Mouse (Mus musculus) frontal cortex, postnatal 14 days (tissue): ENCODE data around the gene Arid3b.

Experiments used
- DNase-seq, 2 experiments: peaks; one replicate each; pipeline ENCODE4 v3.0.0; 2022; ENCODE audit warnings: low spot score in 2 of 2

The Arid3b gene

GRCm38 (mm10) chr9:57829812-57830557, 6.6 kb downstream of the Arid3b start:
- DNase-seq = no peak

DNA sequence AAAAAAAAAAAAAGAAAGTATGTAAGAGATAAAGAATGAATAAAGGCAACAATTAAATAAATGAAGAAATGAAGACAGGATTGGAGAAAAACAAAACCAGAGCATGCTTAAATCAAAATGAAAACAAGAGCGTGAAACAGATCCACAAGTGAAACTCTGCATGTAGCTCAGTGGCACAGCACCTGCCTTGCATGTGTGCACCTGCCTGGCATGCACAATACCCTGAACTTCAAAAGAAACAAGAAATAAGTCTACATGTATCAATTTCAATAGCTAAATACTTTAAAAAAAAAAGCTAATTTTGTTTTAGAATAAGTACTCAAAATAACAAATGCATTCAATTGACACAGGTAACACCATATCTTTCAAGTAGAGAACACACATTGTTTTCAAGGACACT, 13.2 kb downstream of the Arid3b start:
- no peak for DNase-seq

DNA sequence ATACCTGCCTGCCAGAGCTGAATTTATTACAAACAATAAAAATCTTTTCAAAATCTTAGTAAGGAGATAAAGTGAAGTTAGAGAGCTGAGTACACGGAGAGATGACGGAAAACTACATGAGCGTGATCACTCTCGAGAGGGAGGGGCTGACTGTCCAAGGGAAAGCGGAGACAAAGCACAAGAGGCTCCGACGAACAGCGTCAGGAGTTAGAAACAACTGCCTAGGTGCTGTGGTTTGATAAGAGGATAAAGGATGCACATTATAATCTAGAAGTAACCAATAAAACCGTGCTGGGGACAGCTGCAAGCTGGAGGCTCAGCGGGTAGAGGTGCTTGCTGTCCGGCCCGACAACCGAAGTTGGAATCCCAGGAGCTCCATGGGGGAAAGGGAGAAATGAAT, 13.8 kb downstream of the Arid3b start:
- DNase-seq = no peak

DNA sequence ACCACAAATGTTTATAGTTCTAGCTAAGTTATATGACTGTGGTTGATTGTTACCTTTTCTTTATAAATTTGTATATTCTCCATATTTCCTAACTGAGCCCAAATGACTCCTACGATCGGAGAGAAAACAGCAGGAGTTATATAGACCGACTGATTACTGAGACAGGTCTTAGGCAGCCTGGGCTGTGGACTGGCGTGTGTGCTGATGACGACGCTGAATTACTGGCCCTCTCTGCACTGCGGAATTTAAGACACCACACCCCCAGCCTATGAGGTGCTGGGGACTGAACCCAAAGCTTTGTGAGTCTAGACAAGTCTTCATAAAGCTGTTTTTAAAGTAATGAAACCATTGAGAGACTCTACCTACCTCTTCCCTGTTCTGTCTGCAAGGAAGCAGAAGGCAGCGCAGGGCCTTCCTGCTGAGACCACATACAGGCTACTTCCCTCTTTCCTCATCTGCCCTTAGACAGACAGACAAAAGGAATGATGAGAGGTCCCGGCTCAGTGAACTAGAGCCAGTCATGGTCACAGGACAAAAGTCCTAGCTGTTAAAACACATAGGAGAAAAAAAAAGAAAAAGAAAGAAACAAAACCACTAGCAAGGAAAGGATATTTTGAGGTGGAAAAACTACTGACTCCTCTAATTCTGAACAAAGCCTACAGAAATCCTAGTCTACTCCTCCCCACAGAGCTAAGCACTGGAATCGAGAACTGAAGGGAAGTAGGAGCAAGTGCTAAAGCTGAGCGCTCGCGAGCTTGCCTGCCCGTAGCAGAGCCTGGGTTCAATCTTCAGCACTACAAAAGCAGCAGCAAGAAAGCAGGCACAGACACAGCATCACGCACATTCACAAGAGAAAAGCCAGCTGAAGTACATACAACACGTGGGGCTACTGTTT, 16.2 kb downstream of the Arid3b start:
- DNase-seq = no peak

DNA sequence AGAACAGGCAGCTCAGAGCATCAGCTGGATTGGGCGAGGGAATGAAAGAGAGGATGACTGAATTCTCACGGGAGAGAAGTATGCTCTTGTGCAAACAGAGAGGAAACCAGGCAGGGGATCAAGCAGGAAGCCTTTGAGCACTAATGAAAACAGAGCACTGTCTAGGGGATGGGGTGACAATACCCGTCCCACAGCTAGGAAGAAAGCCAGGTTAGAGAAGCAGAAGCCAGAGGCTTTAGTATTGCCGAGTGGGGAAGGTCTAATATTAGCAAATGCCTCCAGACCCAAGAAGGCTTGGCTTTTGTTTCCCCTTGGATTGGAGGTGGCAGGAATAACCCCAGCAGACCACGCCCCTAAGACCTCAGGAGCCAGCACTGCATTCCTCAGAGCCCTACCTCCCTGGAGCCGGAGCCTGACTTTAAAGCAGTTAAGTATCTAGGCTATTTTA, 19.3 kb downstream of the Arid3b start:
- no peak for DNase-seq

GRCm38 (mm10) chr9:57814866-57815265, 21.7 kb downstream of the Arid3b start:
- no peak for DNase-seq

DNA sequence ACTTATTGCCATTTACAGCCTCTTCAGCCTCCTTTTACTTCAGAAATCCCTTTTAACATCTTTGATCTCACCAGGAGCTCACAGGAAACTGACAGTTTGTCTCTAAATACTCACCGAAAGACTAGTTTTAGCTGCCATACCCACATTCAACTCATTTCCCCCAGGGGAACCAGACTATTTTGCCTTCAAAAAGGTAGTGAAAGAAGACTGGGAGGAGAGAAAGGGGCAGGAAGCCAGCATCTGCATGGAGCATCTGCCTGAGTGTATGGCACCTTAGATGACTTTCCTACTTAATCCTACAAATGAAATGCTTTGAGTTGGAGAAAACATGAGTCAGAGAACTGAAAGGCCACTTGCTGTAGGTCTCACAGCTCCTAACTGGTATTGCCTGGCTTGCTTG, 22.6 kb downstream of the Arid3b start:
- DNase-seq = no peak

GRCm38 (mm10) chr9:57811793-57812733, 24.5 kb downstream of the Arid3b start:
- no peak for DNase-seq

DNA sequence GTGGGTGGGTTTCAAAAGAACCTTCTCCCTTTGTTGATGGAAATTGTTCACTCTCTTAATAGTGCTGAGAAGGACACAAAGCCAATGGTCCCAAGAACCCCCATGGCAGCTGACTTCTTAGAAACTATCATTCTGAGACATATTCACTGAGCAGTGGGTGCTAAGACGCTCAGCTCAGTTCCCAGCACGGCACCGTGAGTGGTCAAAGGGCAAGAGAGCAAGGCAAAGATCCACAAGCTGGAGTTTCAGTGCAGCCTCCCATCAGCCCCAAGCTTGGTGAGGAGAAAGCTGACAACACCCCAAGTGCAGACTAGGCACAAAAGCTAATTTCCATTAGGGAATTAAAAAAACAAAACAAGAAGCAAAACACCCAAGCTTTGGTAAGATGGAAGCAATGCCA, 25.9 kb downstream of the Arid3b start:
- DNase-seq = no peak

DNA sequence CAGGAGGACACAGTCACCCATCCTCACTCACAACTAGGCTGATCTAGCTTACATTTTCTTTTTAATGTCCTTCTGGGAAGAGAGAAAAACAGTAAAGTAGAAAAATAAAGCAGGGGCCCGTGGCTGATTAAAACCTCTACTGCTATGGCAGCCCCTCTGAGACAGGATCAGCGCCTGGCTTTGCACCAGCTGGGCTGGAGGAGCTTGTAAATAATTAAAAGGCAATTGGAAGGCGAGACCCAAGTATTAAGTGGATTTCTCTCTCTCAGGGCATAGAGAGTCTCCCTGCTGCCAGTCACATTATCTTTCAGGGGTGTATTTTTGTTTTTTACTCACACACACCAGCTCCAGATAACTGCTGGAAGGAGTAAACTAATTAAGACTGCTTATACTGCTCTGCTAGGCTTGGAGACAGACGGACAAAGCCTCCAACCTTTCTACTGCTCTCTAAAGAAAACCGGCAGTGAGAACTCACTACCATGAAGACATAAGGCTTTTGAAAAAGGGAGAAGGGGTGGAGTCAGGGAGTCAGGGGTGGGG, 27.8 kb downstream of the Arid3b start:
- DNase-seq = no peak

- DNase-seq = no peak
These were observed 29.4 kb downstream of the Arid3b start for GRCm38 (mm10) chr9:57807174-57807651.

DNA sequence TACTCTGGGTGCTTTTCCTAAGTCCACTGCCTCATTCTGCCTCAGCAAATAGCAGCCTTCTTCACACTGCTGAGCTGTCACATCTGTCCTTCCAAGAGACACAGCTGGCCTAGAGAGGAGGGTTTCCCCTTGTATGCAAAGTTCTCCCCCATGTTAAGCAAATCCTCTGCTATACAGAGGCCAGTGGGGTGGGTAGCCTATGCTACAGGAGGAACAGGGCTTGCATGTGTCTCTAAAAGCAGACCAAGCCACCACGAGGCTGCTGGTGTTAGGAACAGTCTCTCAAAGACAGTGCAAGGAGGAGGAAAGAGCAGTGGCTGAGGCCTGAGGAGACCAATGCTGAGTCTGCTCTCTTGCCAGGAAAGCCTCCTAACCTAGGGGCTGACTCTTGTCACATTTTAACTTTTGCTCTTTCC, 30.5 kb downstream of the Arid3b start:
- DNase-seq = no peak

GRCm38 (mm10) chr9:57805087-57805737, 31.4 kb downstream of the Arid3b start:
- DNase-seq = no peak

GRCm38 (mm10) chr9:57803839-57804238, 32.8 kb downstream of the Arid3b start:
- DNase-seq = no peak

- no peak for DNase-seq
These were observed 33.5 kb downstream of the Arid3b start for GRCm38 (mm10) chr9:57803047-57803446.

DNA sequence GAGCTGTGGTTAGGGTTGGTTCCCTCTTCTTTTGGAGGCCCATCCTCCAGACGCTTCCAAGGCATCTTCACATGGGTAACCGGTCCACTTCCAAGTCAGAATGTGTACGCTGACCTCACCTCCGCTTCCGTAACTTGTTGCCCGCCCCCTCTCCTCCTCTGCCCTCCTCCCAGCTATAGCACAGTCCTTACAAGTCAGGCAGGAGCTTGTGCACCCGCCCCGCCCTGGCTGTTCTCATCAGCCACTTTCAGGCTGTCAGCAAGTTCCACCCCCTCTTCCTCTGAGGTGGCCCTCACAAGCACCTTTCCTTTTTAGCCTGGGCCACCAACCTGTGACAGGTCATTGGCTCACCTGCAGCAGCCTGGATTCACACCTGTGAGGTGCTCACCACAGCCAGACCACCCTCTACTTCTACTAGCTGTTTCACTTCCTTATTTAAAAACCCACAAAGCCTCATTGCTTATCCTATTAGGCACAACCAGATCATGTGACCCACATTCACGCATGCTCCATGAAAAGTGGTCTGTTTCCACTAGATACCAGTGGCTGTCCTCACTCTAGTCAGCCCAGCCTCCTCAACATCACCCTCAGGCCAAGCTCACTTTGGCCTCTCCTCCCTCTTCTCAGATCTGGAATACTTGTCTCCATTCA, 36.1 kb downstream of the Arid3b start:
- no peak for DNase-seq

GRCm38 (mm10) chr9:57798725-57799253, 37.8 kb downstream of the Arid3b start:
- DNase-seq = no peak

DNA sequence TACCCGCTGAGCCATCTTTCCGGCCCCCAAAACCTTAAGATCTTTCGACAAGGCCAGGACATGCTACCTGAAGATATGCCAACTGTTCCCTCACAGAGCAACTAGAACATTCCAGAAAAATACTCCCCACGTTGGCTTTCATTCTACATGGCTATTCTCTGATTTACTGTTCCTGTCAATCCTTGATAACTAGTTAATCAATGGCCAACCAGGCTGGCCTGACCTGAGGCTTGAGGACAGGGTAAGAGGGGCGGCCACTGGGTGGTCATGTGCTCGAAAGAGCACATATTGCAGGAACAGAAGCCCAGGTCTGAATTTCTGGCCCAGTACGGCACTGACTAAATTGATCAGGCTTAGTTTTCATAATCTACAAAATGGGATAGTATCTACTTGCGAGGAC, 39.1 kb downstream of the Arid3b start:
- DNase-seq = no peak

GRCm38 (mm10) chr9:57789733-57790132, 46.9 kb downstream of the Arid3b start:
- DNase-seq = no peak

DNA sequence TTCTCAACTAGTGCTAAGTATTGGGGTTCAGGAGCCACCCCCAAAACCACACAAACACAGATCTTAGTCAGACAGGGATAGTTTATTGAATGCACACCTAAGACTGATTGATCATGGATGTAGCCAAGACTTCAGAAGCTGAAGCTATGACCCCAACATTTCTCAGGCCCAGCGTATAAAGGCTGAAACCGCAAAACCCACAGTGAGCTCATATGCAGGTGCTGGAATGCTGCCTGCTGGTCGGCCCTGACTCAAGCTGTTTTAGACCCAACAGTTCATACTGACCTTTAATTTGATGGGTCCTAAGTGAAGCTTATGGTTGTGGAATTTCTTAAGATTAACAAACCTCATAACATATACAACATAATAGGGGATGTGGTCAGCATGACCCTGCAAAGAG, 53.9 kb downstream of the Arid3b start:
- no peak for DNase-seq
